Mouse (Mus musculus) ES-Bruce4 (cell line): ENCODE measurements around the gene Xrcc1. TPM values are rescaled to one million over a fixed set of nuclear protein-coding genes. Genes with fewer than 3 reads are reported as not detected.
A peak's percentile ranks its signal among the peaks of the same experiment; 100 is the strongest.

ENCODE experiments used
- H3K27ac ChIP-seq: 2 replicates; pipeline ENCODE4 v1.5.1; 2012; ENCODE audit warnings: low read length, inconsistent platforms; ENCODE audit not compliant: insufficient read depth
- H3K27me3 ChIP-seq: 2 replicates; pipeline ENCODE4 v1.6.1; 2012; ENCODE audit warnings: mild to moderate bottlenecking, low read length, inconsistent platforms; ENCODE audit not compliant: control insufficient read depth, poor library complexity, insufficient read depth, severe bottlenecking
- H3K36me3 ChIP-seq: 2 replicates; pipeline ENCODE4 v1.6.1; 2012; ENCODE audit warnings: inconsistent platforms, mild to moderate bottlenecking, low read length, moderate library complexity; ENCODE audit not compliant: control insufficient read depth, poor library complexity, insufficient read depth, severe bottlenecking
- H3K4me1 ChIP-seq: one replicate; pipeline ENCODE4 v1.8.1; 2011; ENCODE audit warnings: low read length; ENCODE audit not compliant: control insufficient read depth, insufficient read depth
- H3K4me3 ChIP-seq: 2 replicates; pipeline ENCODE4 v1.5.1; 2011; ENCODE audit warnings: low read depth, mild to moderate bottlenecking, low read length
- H3K9ac ChIP-seq: 2 replicates; pipeline ENCODE4 v1.6.1; 2012; ENCODE audit warnings: low read depth, mild to moderate bottlenecking, inconsistent platforms; ENCODE audit not compliant: poor library complexity, severe bottlenecking
- H3K9me3 ChIP-seq: replicated peaks from 2 replicates; pipeline ENCODE4 v1.6.1; 2012; ENCODE audit warnings: mild to moderate bottlenecking, low read length, inconsistent platforms; ENCODE audit not compliant: control insufficient read depth, poor library complexity, insufficient read depth, severe bottlenecking
- CTCF ChIP-seq: IDR thresholded peaks from one replicate; pipeline ENCODE4 v1.8.1; 2011; ENCODE audit warnings: low read depth, low read length
- EP300 ChIP-seq: IDR thresholded peaks from 2 replicates; pipeline ENCODE4 v1.6.1; 2011; ENCODE audit warnings: low read depth, low read length; ENCODE audit not compliant: insufficient read depth
- POLR2A ChIP-seq: IDR thresholded peaks from one replicate; pipeline ENCODE4 v1.8.1; 2011; ENCODE audit warnings: low read length; ENCODE audit not compliant: insufficient read depth
- polyA plus RNA-seq: library from polyadenylated mRNA; stranded (reverse); fragments of >200 nt; gene quantifications from 2 replicates; pipeline ENCODE4 v1.2.4, GENCODE M21; 2011; ENCODE audit warnings: low read depth; ENCODE audit not compliant: missing spikeins, insufficient read depth, insufficient read length

Gene Xrcc1
- polyA plus RNA-seq, 1 experiment = 85.8 TPM

DNA sequence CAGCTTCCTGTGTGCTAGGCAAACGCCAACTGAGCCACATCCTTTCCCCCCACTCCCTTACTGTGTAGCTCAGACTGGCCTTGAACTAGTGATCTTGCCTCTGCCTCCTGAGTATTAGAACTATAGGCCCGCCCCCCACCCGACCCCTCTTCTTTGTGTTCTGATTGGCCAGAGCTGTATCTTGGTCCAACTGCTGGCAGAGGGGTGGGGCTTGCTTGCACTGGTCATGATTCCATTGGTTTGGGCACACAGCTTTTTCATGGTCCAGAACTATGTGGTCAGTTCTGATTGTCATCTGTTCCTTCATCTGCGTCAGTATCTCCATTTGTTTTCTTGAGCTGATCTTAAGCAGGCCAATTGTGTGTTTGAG lies 17.7 kb downstream of the Xrcc1 start:
- H3K9ac ChIP-seq = no peak overlapping the region
- peaks cover 25% of the 10 kb centered on the region for H3K36me3 ChIP-seq
- TF ChIP-seq POLR2A (no peak), CTCF (no peak), EP300 (no peak)
- H3K4me3 ChIP-seq = no peak overlapping the region
- no peaks in the 10 kb centered on the region for H3K27me3 ChIP-seq
- no peak overlapping the region for H3K27ac ChIP-seq
- peaks cover 3% of the 10 kb centered on the region for H3K4me1 ChIP-seq
- no peaks in the 10 kb centered on the region for H3K9me3 ChIP-seq

DNA sequence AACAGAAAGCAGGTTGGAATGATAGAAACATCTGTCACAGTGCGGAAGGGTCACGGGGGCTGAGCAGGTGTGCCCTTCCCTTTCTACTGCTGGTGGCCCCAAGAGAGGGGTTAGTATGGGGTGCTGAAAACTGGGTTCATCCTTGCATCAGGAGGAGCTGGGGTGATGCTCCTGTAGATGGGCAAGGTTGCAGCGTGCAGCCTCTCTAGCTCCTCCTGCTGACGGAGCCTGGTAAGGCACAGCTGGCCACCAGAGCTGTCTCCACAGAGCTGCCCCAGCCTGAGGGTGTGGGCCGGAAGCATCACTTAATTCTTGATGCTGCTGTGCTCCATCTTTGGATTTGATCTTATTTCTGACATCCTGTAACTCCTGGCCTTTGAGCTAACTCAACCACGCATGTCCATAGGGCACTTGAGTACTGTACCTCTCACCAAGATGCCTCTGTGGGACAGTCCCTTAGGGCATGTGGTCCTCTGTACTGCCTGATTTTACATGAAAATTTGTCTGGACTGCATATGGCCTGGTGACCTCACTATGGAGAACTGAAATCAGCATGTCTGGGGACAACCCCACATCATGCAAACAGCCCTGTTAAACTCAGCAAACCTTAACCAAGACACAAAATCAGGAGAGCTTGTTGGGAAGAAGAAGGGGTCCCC lies 18.6 kb downstream of the Xrcc1 start:
- no peak overlapping the region for H3K27ac ChIP-seq
- H3K27me3 ChIP-seq = no peaks in the 10 kb centered on the region
- no peak overlapping the region for H3K9ac ChIP-seq
- H3K4me1 ChIP-seq = peaks cover 3% of the 10 kb centered on the region
- TF ChIP-seq CTCF (peak; percentile 92), POLR2A (no peak), EP300 (no peak)
- H3K9me3 ChIP-seq = no peaks in the 10 kb centered on the region
- peaks cover 21% of the 10 kb centered on the region for H3K36me3 ChIP-seq
- H3K4me3 ChIP-seq = no peak overlapping the region

- TF ChIP-seq CTCF (no peak), EP300 (no peak), POLR2A (no peak)
- peaks cover 3% of the 10 kb centered on the region for H3K4me1 ChIP-seq
- H3K9me3 ChIP-seq = no peaks in the 10 kb centered on the region
- H3K27ac ChIP-seq = no peak overlapping the region
- H3K27me3 ChIP-seq = no peaks in the 10 kb centered on the region
- H3K9ac ChIP-seq = no peak overlapping the region
- H3K4me3 ChIP-seq = no peak overlapping the region
- peaks cover 21% of the 10 kb centered on the region for H3K36me3 ChIP-seq
These were observed 19.5 kb downstream of the Xrcc1 start for GRCm38 (mm10) chr7:24565627-24566026.

- H3K27ac ChIP-seq = no peak overlapping the region
- H3K9ac ChIP-seq = no peak overlapping the region
- no peaks in the 10 kb centered on the region for H3K27me3 ChIP-seq
- peaks cover 21% of the 10 kb centered on the region for H3K36me3 ChIP-seq
- peaks cover 3% of the 10 kb centered on the region for H3K4me1 ChIP-seq
- no peak overlapping the region for H3K4me3 ChIP-seq
- no peaks in the 10 kb centered on the region for H3K9me3 ChIP-seq
- TF ChIP-seq CTCF = no peak
- TF ChIP-seq POLR2A = no peak
- TF ChIP-seq EP300 = no peak
These were observed 20.1 kb downstream of the Xrcc1 start for GRCm38 (mm10) chr7:24566206-24566605.

DNA sequence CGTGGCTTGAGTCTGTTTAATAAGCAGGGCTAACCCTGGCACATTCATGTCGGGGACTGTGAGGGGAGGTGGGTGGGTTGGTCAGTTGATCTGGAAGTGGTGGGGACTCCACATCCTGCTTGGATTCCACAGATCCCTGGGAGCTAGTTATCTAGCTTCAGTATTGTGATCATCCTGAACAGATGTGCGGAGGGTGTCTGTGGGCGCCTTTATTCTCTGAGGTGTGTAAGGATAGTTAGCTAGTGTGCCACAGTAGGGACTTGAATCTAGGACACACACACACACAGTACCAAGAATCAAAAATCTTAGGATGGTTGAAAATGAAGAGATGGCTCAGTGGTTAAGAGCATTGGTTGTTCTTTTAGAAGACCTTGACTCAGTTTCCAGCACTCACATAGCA lies 22.4 kb downstream of the Xrcc1 start:
- Histone ChIP-seq H3K36me3 (peaks cover 21% of the 10 kb centered on the region), H3K27me3 (no peaks in the 10 kb centered on the region), H3K4me1 (no peaks in the 10 kb centered on the region), H3K9me3 (no peaks in the 10 kb centered on the region), H3K27ac (no peak overlapping the region), H3K4me3 (no peak overlapping the region), H3K9ac (no peak overlapping the region)
- no peak for TF ChIP-seq CTCF
- no peak for TF ChIP-seq POLR2A
- TF ChIP-seq EP300 = no peak

- H3K4me3 ChIP-seq = no peak overlapping the region
- no peaks in the 10 kb centered on the region for H3K9me3 ChIP-seq
- H3K36me3 ChIP-seq = peaks cover 21% of the 10 kb centered on the region
- H3K9ac ChIP-seq = no peak overlapping the region
- TF ChIP-seq CTCF (no peak), EP300 (no peak), POLR2A (no peak)
- H3K4me1 ChIP-seq = no peaks in the 10 kb centered on the region
- H3K27me3 ChIP-seq = no peaks in the 10 kb centered on the region
- H3K27ac ChIP-seq = no peak overlapping the region
These were observed 25.0 kb downstream of the Xrcc1 start for GRCm38 (mm10) chr7:24571071-24571470.
